Mouse (Mus musculus) liver, embryonic 14.5 days (tissue): ENCODE measurements around the gene Apoc3.

Experiments used
- CTCF ChIP-seq: IDR thresholded peaks from 2 replicates; pipeline ENCODE4 v1.5.1; 2016; ENCODE audit warnings: antibody characterized with exemption, low read depth, control low read depth
- EP300 ChIP-seq: IDR thresholded peaks from 2 replicates; pipeline ENCODE4 v1.6.1; 2016; ENCODE audit warnings: antibody characterized with exemption, low read depth

DNA sequence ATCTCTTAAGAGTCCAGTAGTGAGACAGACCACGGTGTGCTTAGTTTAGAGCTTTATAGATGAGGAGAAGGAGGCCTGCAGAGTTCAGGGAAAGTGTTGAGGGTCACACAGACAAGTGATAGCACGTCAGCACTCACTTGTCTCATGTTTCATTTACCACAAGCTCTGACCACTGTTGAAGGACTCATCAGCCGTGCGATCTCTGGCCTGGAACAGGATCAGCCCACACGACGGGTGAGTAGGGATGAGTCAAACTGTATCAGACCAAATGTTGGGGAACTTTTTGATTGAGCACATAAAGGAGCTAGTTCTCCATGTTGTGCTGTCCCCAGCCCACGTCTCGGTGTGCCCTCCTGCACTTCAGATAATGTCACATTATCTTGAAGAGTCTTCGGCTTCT is 39.1 kb upstream of the Apoc3 start:
- TF ChIP-seq CTCF (no peak), EP300 (no peak)
